Mouse (Mus musculus): ENCODE measurements around the gene Lrba. TPM values are rescaled to one million over a fixed set of nuclear protein-coding genes. Genes with fewer than 3 reads are reported as not detected.
A peak's percentile ranks its signal among the peaks of the same experiment; 100 is the strongest.

The Lrba gene
- total and polyA plus RNA-seq, 3 experiments = 9.7 to 24.3 (median 22.5) TPM

- Histone ChIP-seq H3K27me3 (ENCODE audit: control insufficient read depth, insufficient read depth, low read length) (no peaks in the 10 kb centered on the region), H3K27ac (no peak overlapping the region), H3K4me3 (no peak overlapping the region), H3K36me3 (ENCODE audit: control insufficient read depth, insufficient read depth, low read length) (no peaks in the 10 kb centered on the region), H3K4me1 (ENCODE audit: control insufficient read depth, insufficient read depth, low read length) (no peaks in the 10 kb centered on the region), H3K79me2 (replicated peaks; ENCODE audit: control insufficient read depth, insufficient read depth, low read length) (no peaks in the 10 kb centered on the region), H3K9ac (ENCODE audit: low read depth, low read length) (no peak overlapping the region)
- intact Hi-C loops (cut with DNase I) = loop anchor here (5.0 to 10.0 kb wide), 2 partner anchors 436 to 493 kb away; no protein-coding TSS in a partner anchor
- no peak for DNase-seq
- 90% methylated on average over 7 of the region's 7 CpGs for WGBS
- TF ChIP-seq EP300 (IDR thresholded peaks at IDR 0.05; ENCODE audit: insufficient read depth, low read depth, low read length) (no peak), CTCF (IDR thresholded peaks at IDR 0.05) (no peak), POLR2A (IDR thresholded peaks at IDR 0.05; ENCODE audit: insufficient read depth, low read depth, low read length) (no peak)
These were observed 536.0 kb downstream of the Lrba start for GRCm38 (mm10) chr3:86760474-86760873.

GRCm38 (mm10) chr3:86761095-86762035, 536.9 kb downstream of the Lrba start:
- TF ChIP-seq EP300 (IDR thresholded peaks at IDR 0.05; ENCODE audit: insufficient read depth, low read depth, low read length) (no peak), CTCF (IDR thresholded peaks at IDR 0.05) (peak; percentile 85)
- intact Hi-C loops (cut with DNase I) = loop anchor here (5.0 to 10.0 kb wide), 2 partner anchors 437 to 494 kb away; no protein-coding TSS in a partner anchor
- Histone ChIP-seq H3K79me2 (replicated peaks; ENCODE audit: control insufficient read depth, insufficient read depth, low read length) (no peaks in the 10 kb centered on the region), H3K4me1 (ENCODE audit: control insufficient read depth, insufficient read depth, low read length) (no peaks in the 10 kb centered on the region), H3K36me3 (ENCODE audit: control insufficient read depth, insufficient read depth, low read length) (no peaks in the 10 kb centered on the region), H3K9ac (ENCODE audit: low read depth, low read length) (no peak overlapping the region), H3K4me3 (no peak overlapping the region), H3K27ac (no peak overlapping the region), H3K27me3 (ENCODE audit: control insufficient read depth, insufficient read depth, low read length) (no peaks in the 10 kb centered on the region)
- 71% methylated on average over 9 of the region's 9 CpGs for WGBS
- peak; percentile 36 to 42 for DNase-seq

GRCm38 (mm10) chr3:86762036-86762415, 537.5 kb downstream of the Lrba start:
- H3K27ac ChIP-seq = no peak overlapping the region
- DNase-seq = no peak
- H3K4me1 ChIP-seq (ENCODE audit: control insufficient read depth, insufficient read depth, low read length) = no peaks in the 10 kb centered on the region
- no peak overlapping the region for H3K9ac ChIP-seq (ENCODE audit: low read depth, low read length)
- WGBS = 94% methylated on average over 6 of the region's 6 CpGs
- TF ChIP-seq POLR2A (IDR thresholded peaks at IDR 0.05; ENCODE audit: insufficient read depth, low read depth, low read length) (no peak), EP300 (IDR thresholded peaks at IDR 0.05; ENCODE audit: insufficient read depth, low read depth, low read length) (no peak), CTCF (IDR thresholded peaks at IDR 0.05) (no peak)
- H3K27me3 ChIP-seq (ENCODE audit: control insufficient read depth, insufficient read depth, low read length) = no peaks in the 10 kb centered on the region
- no peaks in the 10 kb centered on the region for H3K36me3 ChIP-seq (ENCODE audit: control insufficient read depth, insufficient read depth, low read length)
- H3K79me2 ChIP-seq (replicated peaks; ENCODE audit: control insufficient read depth, insufficient read depth, low read length) = no peaks in the 10 kb centered on the region
- intact Hi-C loops (cut with DNase I) = loop anchor here (5.0 to 10.0 kb wide), 2 partner anchors 437 to 495 kb away; no protein-coding TSS in a partner anchor
- no peak overlapping the region for H3K4me3 ChIP-seq

GRCm38 (mm10) chr3:86762456-86762855, 538.0 kb downstream of the Lrba start:
- Histone ChIP-seq H3K4me3 (no peak overlapping the region), H3K27me3 (ENCODE audit: control insufficient read depth, insufficient read depth, low read length) (no peaks in the 10 kb centered on the region), H3K79me2 (replicated peaks; ENCODE audit: control insufficient read depth, insufficient read depth, low read length) (no peaks in the 10 kb centered on the region), H3K36me3 (ENCODE audit: control insufficient read depth, insufficient read depth, low read length) (no peaks in the 10 kb centered on the region), H3K9ac (ENCODE audit: low read depth, low read length) (no peak overlapping the region), H3K4me1 (ENCODE audit: control insufficient read depth, insufficient read depth, low read length) (no peaks in the 10 kb centered on the region), H3K27ac (no peak overlapping the region)
- DNase-seq = no peak
- intact Hi-C loops (cut with DNase I) = loop anchor here (5.0 to 10.0 kb wide), 2 partner anchors 438 to 495 kb away; no protein-coding TSS in a partner anchor
- TF ChIP-seq EP300 (IDR thresholded peaks at IDR 0.05; ENCODE audit: insufficient read depth, low read depth, low read length) (no peak), POLR2A (IDR thresholded peaks at IDR 0.05; ENCODE audit: insufficient read depth, low read depth, low read length) (no peak), CTCF (IDR thresholded peaks at IDR 0.05) (no peak)
- WGBS = 95% methylated on average over 4 of the region's 4 CpGs

- no peak overlapping the region for H3K4me3 ChIP-seq
- H3K27me3 ChIP-seq (ENCODE audit: control insufficient read depth, insufficient read depth, low read length) = no peaks in the 10 kb centered on the region
- intact Hi-C loops (cut with DNase I) = loop anchor here (10.0 kb wide), 1 partner anchor 444 kb away; no protein-coding TSS in a partner anchor
- DNase-seq = no peak
- TF ChIP-seq CTCF (IDR thresholded peaks at IDR 0.05) (no peak), EP300 (IDR thresholded peaks at IDR 0.05; ENCODE audit: insufficient read depth, low read depth, low read length) (no peak), POLR2A (IDR thresholded peaks at IDR 0.05; ENCODE audit: insufficient read depth, low read depth, low read length) (no peak)
- no peaks in the 10 kb centered on the region for H3K36me3 ChIP-seq (ENCODE audit: control insufficient read depth, insufficient read depth, low read length)
- H3K27ac ChIP-seq = no peak overlapping the region
- WGBS = 61% methylated on average over 8 of the region's 8 CpGs
- no peaks in the 10 kb centered on the region for H3K4me1 ChIP-seq (ENCODE audit: control insufficient read depth, insufficient read depth, low read length)
- no peak overlapping the region for H3K9ac ChIP-seq (ENCODE audit: low read depth, low read length)
- H3K79me2 ChIP-seq (replicated peaks; ENCODE audit: control insufficient read depth, insufficient read depth, low read length) = no peaks in the 10 kb centered on the region
These were observed 544.1 kb downstream of the Lrba start for GRCm38 (mm10) chr3:86768553-86768952.

GRCm38 (mm10) chr3:86768969-86769368, 544.5 kb downstream of the Lrba start:
- Histone ChIP-seq H3K9ac (ENCODE audit: low read depth, low read length) (no peak overlapping the region), H3K27ac (no peak overlapping the region), H3K4me3 (no peak overlapping the region), H3K27me3 (ENCODE audit: control insufficient read depth, insufficient read depth, low read length) (no peaks in the 10 kb centered on the region), H3K79me2 (replicated peaks; ENCODE audit: control insufficient read depth, insufficient read depth, low read length) (no peaks in the 10 kb centered on the region), H3K4me1 (ENCODE audit: control insufficient read depth, insufficient read depth, low read length) (no peaks in the 10 kb centered on the region), H3K36me3 (ENCODE audit: control insufficient read depth, insufficient read depth, low read length) (no peaks in the 10 kb centered on the region)
- WGBS = 78% methylated on average over 6 of the region's 6 CpGs
- no peak for TF ChIP-seq CTCF (IDR thresholded peaks at IDR 0.05)
- no peak for TF ChIP-seq EP300 (IDR thresholded peaks at IDR 0.05; ENCODE audit: insufficient read depth, low read depth, low read length)
- no peak for TF ChIP-seq POLR2A (IDR thresholded peaks at IDR 0.05; ENCODE audit: insufficient read depth, low read depth, low read length)
- intact Hi-C loops (cut with DNase I) = loop anchor here (10.0 kb wide), 1 partner anchor 444 kb away; no protein-coding TSS in a partner anchor
- DNase-seq = no peak
